Mouse (Mus musculus): Measurements from ENCODE around the gene Ndufs4.

DNA sequence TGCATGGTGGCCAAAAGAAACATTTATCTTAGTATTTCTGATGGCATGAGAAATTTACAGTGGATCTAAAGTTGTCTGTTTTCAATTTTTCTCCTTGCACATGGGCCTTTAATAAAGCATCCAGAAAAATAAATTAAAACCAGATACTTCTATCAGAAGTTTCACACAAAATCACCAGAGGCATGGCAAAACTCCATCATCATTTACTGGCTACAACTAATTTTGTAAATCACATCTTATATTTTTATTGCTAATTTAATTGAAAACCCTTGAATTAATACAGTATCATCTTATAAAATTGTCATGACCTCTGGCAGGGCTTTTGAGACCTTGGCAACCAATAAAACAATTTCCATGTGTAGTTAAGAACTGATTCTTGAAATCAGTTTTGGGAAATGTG is 4.4 kb upstream of the Ndufs4 start:
- TF ChIP-seq CTCF (conservative IDR thresholded peaks at IDR 0.05; ENCODE audit: insufficient read depth, insufficient read length, low read depth, low read length) (no peak), POLR2A (IDR thresholded peaks at IDR 0.05; ENCODE audit: low read depth, low read length) (no peak)
